Comparison of ENCODE assay signal across 8 mouse cellular contexts in the genomic region with DNA sequence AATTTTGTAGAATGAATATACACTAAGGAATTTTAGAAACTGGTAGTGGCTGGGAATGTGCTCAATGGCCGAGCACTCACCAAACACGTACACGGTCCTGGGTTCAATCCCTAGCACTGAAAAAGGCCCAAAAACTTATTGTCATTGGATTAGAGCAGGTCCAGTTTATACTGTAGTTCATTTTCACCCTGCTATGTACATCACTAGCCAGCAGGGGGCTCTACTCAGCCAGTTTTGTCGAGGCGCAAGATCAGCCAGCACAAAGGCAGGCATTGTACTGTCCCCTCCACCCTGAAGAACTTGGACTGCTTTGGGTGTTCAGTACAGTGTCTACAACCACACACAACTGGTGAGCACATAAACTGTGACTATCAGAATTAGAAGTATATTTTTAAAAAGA. TPM values are rescaled to one million over a fixed set of nuclear protein-coding genes. Genes with fewer than 3 reads are reported as not detected.
DNase-seq lines count a peak whose midpoint lies in the region.

No protein-coding gene starts in this region.

- DNase-seq in heart, adult 18-20 months = peak; percentile 49 to 76
- no peak for DNase-seq in heart, adult 11 months
- DNase-seq in adrenal gland, postnatal 10 days = peak; percentile 78
- DNase-seq in embryo, embryonic 11 days = peak; percentile 85
- DNase-seq in heart, postnatal 14 days = peak; percentile 62 to 78
- peak; percentile 73 for DNase-seq in layer of hippocampus, adult 11-12 months (ENCODE audit: low spot score)
- peak; percentile 77 for DNase-seq in lung, postnatal 10 days
- peak; percentile 63 for DNase-seq in retina, postnatal 7 days (ENCODE audit: low read depth, low spot score)

- intact Hi-C loops in heart, postnatal 14 days (cut with DNase I) = loop anchor here (1.0 to 5.0 kb wide), 2 partner anchors 102 to 338 kb away; no protein-coding TSS in a partner anchor

RNA-seq across cellular contexts. Expression of gene Rab11fip4, which starts 6.8 kb away (rescaled TPM):
- total RNA-seq in heart, adult 18-20 months (2021) = under 1 TPM; 0.15 to 0.36 TPM
- 1 to 10 TPM; 5.1 to 5.9 TPM for total RNA-seq in adrenal gland, postnatal 10 days (2021)
- 1 to 10 TPM in 1 of 2 experiments, under 1 TPM in 1; 0.17 to 1.3 TPM for total RNA-seq in heart, postnatal 14 days (2021)

RNA-seq across cellular contexts. Expression of gene Evi2a, which starts 53.8 kb away (rescaled TPM):
- total RNA-seq in heart, adult 18-20 months (2021) = 1 to 10 TPM; 1.5 to 1.6 TPM
- total RNA-seq in adrenal gland, postnatal 10 days (2021) = 1 to 10 TPM; 2.3 to 3.0 TPM
- total RNA-seq in heart, postnatal 14 days (2021) = 1 to 10 TPM; 1.1 to 2.1 TPM

RNA-seq across cellular contexts. Expression of gene Evi2, which starts 53.8 kb away (rescaled TPM):
- total RNA-seq in heart, adult 18-20 months (2021) = not detected
- under 1 TPM; 0.18 to 0.27 TPM for total RNA-seq in adrenal gland, postnatal 10 days (2021)
- total RNA-seq in heart, postnatal 14 days (2021) = under 1 TPM in 1 of 2 experiments, not detected in 1; 0.15 TPM
